Mouse (Mus musculus): Measurements from ENCODE around the gene Hdac4. TPM values are rescaled to one million over a fixed set of nuclear protein-coding genes. Genes with fewer than 3 reads are reported as not detected.

Hdac4 gene
- polyA plus RNA-seq, 1 experiment from 2014 or later, result 10.5 TPM

- 88% methylated on average over 7 of the region's 7 CpGs for WGBS
- Histone ChIP-seq H3K4me2 (no peak overlapping the region), H3K36me3 (no peaks in the 10 kb centered on the region), H3K27me3 (no peaks in the 10 kb centered on the region), H3K9ac (no peak overlapping the region), H3K9me3 (replicated peaks) (no peaks in the 10 kb centered on the region), H3K4me3 (no peak overlapping the region), H3K27ac (no peak overlapping the region), H3K4me1 (replicated peaks) (peaks cover 29% of the 10 kb centered on the region)
- ATAC-seq (replicated peaks; ENCODE audit: insufficient number of reproducible peaks, insufficient read depth, low FRiP score, low read depth), result no peak
Observed at GRCm38 (mm10) chr1:92037039-92037438, 158.5 kb downstream of the Hdac4 start.

- no peaks in the 10 kb centered on the region for H3K27me3 ChIP-seq
- H3K4me1 ChIP-seq (replicated peaks), result peaks cover 29% of the 10 kb centered on the region
- H3K36me3 ChIP-seq, result no peaks in the 10 kb centered on the region
- H3K9ac ChIP-seq, result no peak overlapping the region
- H3K27ac ChIP-seq, result no peak overlapping the region
- ATAC-seq (replicated peaks; ENCODE audit: insufficient number of reproducible peaks, insufficient read depth, low FRiP score, low read depth), result no peak; the same call in 1 of the 2 replicates
- 40% methylated on average over 6 of the region's 6 CpGs for WGBS
- no peaks in the 10 kb centered on the region for H3K9me3 ChIP-seq (replicated peaks)
- H3K4me2 ChIP-seq, result no peak overlapping the region
- H3K4me3 ChIP-seq, result no peak overlapping the region
Observed at GRCm38 (mm10) chr1:92035770-92036169, 159.7 kb downstream of the Hdac4 start.

GRCm38 (mm10) chr1:92034247-92034646 is 161.3 kb downstream of the Hdac4 start:
- Histone ChIP-seq H3K9ac (no peak overlapping the region), H3K4me2 (no peak overlapping the region), H3K27me3 (no peaks in the 10 kb centered on the region), H3K9me3 (replicated peaks) (no peaks in the 10 kb centered on the region), H3K36me3 (no peaks in the 10 kb centered on the region), H3K4me1 (replicated peaks) (peaks cover 29% of the 10 kb centered on the region), H3K27ac (no peak overlapping the region), H3K4me3 (no peak overlapping the region)
- no peak for ATAC-seq (replicated peaks; ENCODE audit: insufficient number of reproducible peaks, insufficient read depth, low FRiP score, low read depth)
- 78% methylated on average over 3 of the region's 3 CpGs for whole genome bisulfite sequencing

GRCm38 (mm10) chr1:92033463-92033862 is 162.0 kb downstream of the Hdac4 start:
- ATAC-seq (replicated peaks; ENCODE audit: insufficient number of reproducible peaks, insufficient read depth, low FRiP score, low read depth), result no peak
- WGBS, result 79% methylated on average over 7 of the region's 7 CpGs

GRCm38 (mm10) chr1:92030541-92030940 is 165.0 kb downstream of the Hdac4 start:
- Histone ChIP-seq H3K9ac (no peak overlapping the region), H3K4me1 (replicated peaks) (peaks cover 16% of the 10 kb centered on the region), H3K4me3 (no peak overlapping the region), H3K36me3 (peaks cover 4% of the 10 kb centered on the region; the same call in 1 of the 2 replicates), H3K9me3 (replicated peaks) (no peaks in the 10 kb centered on the region), H3K4me2 (no peak overlapping the region), H3K27ac (no peak overlapping the region), H3K27me3 (no peaks in the 10 kb centered on the region)
- 79% methylated on average over 6 of the region's 6 CpGs for WGBS
- no peak for ATAC-seq (replicated peaks; ENCODE audit: insufficient number of reproducible peaks, insufficient read depth, low FRiP score, low read depth)

More at GRCm38 (mm10) chr1:92033463-92033862, 162.0 kb downstream of the Hdac4 start:
- Histone ChIP-seq H3K4me1 (replicated peaks) (peaks cover 27% of the 10 kb centered on the region), H3K9me3 (replicated peaks) (no peaks in the 10 kb centered on the region), H3K36me3 (no peaks in the 10 kb centered on the region), H3K9ac (no peak overlapping the region), H3K27me3 (no peaks in the 10 kb centered on the region), H3K27ac (no peak overlapping the region), H3K4me2 (no peak overlapping the region), H3K4me3 (no peak overlapping the region)

GRCm38 (mm10) chr1:92028158-92028557 is 167.3 kb downstream of the Hdac4 start:
- Histone ChIP-seq H3K27me3 (no peaks in the 10 kb centered on the region), H3K9ac (no peak overlapping the region), H3K4me2 (no peak overlapping the region), H3K36me3 (peaks cover 4% of the 10 kb centered on the region; the same call in 1 of the 2 replicates), H3K9me3 (replicated peaks) (no peaks in the 10 kb centered on the region), H3K4me3 (no peak overlapping the region), H3K4me1 (replicated peaks) (no peaks in the 10 kb centered on the region), H3K27ac (no peak overlapping the region)
- ATAC-seq (replicated peaks; ENCODE audit: insufficient number of reproducible peaks, insufficient read depth, low FRiP score, low read depth), result no peak
- 91% methylated on average over 2 of the region's 2 CpGs for WGBS

- peaks cover 4% of the 10 kb centered on the region; the same call in 1 of the 2 replicates for H3K36me3 ChIP-seq
- no peaks in the 10 kb centered on the region for H3K9me3 ChIP-seq (replicated peaks)
- no peak overlapping the region for H3K27ac ChIP-seq
- no peak overlapping the region for H3K4me2 ChIP-seq
- no peak overlapping the region for H3K4me3 ChIP-seq
- H3K4me1 ChIP-seq (replicated peaks), result peaks cover 10% of the 10 kb centered on the region
- H3K27me3 ChIP-seq, result no peaks in the 10 kb centered on the region
- no peak for ATAC-seq (replicated peaks; ENCODE audit: insufficient number of reproducible peaks, insufficient read depth, low FRiP score, low read depth)
- no peak overlapping the region for H3K9ac ChIP-seq
- 82% methylated on average over 3 of the region's 3 CpGs for WGBS
Observed at GRCm38 (mm10) chr1:92026351-92026750, 169.1 kb downstream of the Hdac4 start.

- Histone ChIP-seq H3K9ac (no peak overlapping the region), H3K27ac (no peak overlapping the region), H3K4me1 (replicated peaks) (peaks cover 10% of the 10 kb centered on the region), H3K27me3 (no peaks in the 10 kb centered on the region), H3K36me3 (peaks cover 4% of the 10 kb centered on the region; the same call in 1 of the 2 replicates), H3K4me3 (no peak overlapping the region), H3K9me3 (replicated peaks) (no peaks in the 10 kb centered on the region), H3K4me2 (no peak overlapping the region)
- WGBS, result 75% methylated on average over 3 of the region's 3 CpGs
- no peak for ATAC-seq (replicated peaks; ENCODE audit: insufficient number of reproducible peaks, insufficient read depth, low FRiP score, low read depth)
Observed at GRCm38 (mm10) chr1:92023906-92024305, 171.6 kb downstream of the Hdac4 start.

- no peak overlapping the region for H3K9ac ChIP-seq
- H3K4me2 ChIP-seq, result no peak overlapping the region
- H3K36me3 ChIP-seq, result peaks cover 7% of the 10 kb centered on the region; the same call in 1 of the 2 replicates
- no peak overlapping the region for H3K4me3 ChIP-seq
- H3K27me3 ChIP-seq, result no peaks in the 10 kb centered on the region
- H3K4me1 ChIP-seq (replicated peaks), result peaks cover 10% of the 10 kb centered on the region
- no peak for ATAC-seq (replicated peaks; ENCODE audit: insufficient number of reproducible peaks, insufficient read depth, low FRiP score, low read depth)
- 65% methylated on average over 4 of the region's 4 CpGs for WGBS
- no peaks in the 10 kb centered on the region for H3K9me3 ChIP-seq (replicated peaks)
- no peak overlapping the region for H3K27ac ChIP-seq
Observed at GRCm38 (mm10) chr1:92022009-92022408, 173.5 kb downstream of the Hdac4 start.

GRCm38 (mm10) chr1:92015938-92016672 is 179.4 kb downstream of the Hdac4 start:
- no peaks in the 10 kb centered on the region for H3K27me3 ChIP-seq
- no peak overlapping the region for H3K4me2 ChIP-seq
- H3K9me3 ChIP-seq (replicated peaks), result no peaks in the 10 kb centered on the region
- H3K4me1 ChIP-seq (replicated peaks), result no peaks in the 10 kb centered on the region
- no peak overlapping the region for H3K27ac ChIP-seq
- WGBS, result 58% methylated on average over 4 of the region's 4 CpGs
- ATAC-seq (replicated peaks; ENCODE audit: insufficient number of reproducible peaks, insufficient read depth, low FRiP score, low read depth), result no peak
- 0 out of 2 replicates have a peak, but pooled peaks cover 3% of the 10 kb centered on the region for H3K36me3 ChIP-seq
- H3K9ac ChIP-seq, result no peak overlapping the region
- H3K4me3 ChIP-seq, result no peak overlapping the region

GRCm38 (mm10) chr1:92015252-92015651 is 180.2 kb downstream of the Hdac4 start:
- ATAC-seq (replicated peaks; ENCODE audit: insufficient number of reproducible peaks, insufficient read depth, low FRiP score, low read depth), result no peak
- H3K9ac ChIP-seq, result no peak overlapping the region
- 0 out of 2 replicates have a peak, but pooled peaks cover 3% of the 10 kb centered on the region for H3K36me3 ChIP-seq
- H3K4me3 ChIP-seq, result no peak overlapping the region
- no peaks in the 10 kb centered on the region for H3K4me1 ChIP-seq (replicated peaks)
- no peak overlapping the region for H3K4me2 ChIP-seq
- H3K27me3 ChIP-seq, result no peaks in the 10 kb centered on the region
- H3K9me3 ChIP-seq (replicated peaks), result no peaks in the 10 kb centered on the region
- H3K27ac ChIP-seq, result no peak overlapping the region

GRCm38 (mm10) chr1:92014496-92014895 is 181.0 kb downstream of the Hdac4 start:
- no peak overlapping the region for H3K4me3 ChIP-seq
- H3K27me3 ChIP-seq, result no peaks in the 10 kb centered on the region
- H3K9me3 ChIP-seq (replicated peaks), result no peaks in the 10 kb centered on the region
- H3K4me1 ChIP-seq (replicated peaks), result no peaks in the 10 kb centered on the region
- H3K27ac ChIP-seq, result no peak overlapping the region
- no peak for ATAC-seq (replicated peaks; ENCODE audit: insufficient number of reproducible peaks, insufficient read depth, low FRiP score, low read depth)
- no peak overlapping the region for H3K9ac ChIP-seq
- H3K36me3 ChIP-seq, result 0 out of 2 replicates have a peak, but pooled peaks cover 3% of the 10 kb centered on the region
- H3K4me2 ChIP-seq, result no peak overlapping the region

Measured in heart, embryonic 15.5 days (tissue).